Mouse (Mus musculus) adrenal gland, postnatal 4 days (tissue): ENCODE data around the gene Frmd4a. TPM values are rescaled to one million over a fixed set of nuclear protein-coding genes. Genes with fewer than 3 reads are reported as not detected.
"Not testable (repeated sequence)": the region's sequence is repeated elsewhere in the genome, so short reads cannot be mapped to it uniquely, and the experiment has no call there.

Experiments
- DNase-seq, 2 experiments: peaks; one replicate each; pipeline ENCODE4 v3.0.0; 2021 to 2022; ENCODE audit warnings: low spot score in 2 of 2, mixed read lengths in 2 of 2
- total RNA-seq, 2 experiments: library from RNA; stranded (reverse); gene quantifications; 2 replicates each; pipeline ENCODE4 v1.2.3; 2021

Frmd4a gene
- total RNA-seq, 2 experiments from 2014 or later, result 34.0 to 41.3 TPM

DNA sequence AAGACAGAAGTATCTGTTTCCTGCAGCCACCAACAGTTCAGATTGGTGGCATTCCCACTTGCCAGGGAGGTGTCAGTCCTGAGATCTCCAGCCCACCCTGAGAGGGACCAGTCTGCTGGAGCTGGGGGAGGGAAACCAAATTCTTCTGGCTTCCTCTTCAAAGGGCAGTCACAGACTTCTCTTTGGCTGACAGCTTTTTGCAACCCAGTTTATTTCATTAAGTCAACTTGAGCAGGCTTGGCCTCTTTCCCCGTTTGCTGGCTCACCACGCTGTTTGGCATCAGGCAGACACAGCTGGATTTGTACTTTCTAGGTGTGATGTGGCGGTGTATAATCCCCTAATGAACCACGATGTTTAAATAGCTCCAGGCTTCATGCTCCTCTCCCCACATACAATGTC, 316.7 kb downstream of the Frmd4a start:
- no peak for DNase-seq

DNA sequence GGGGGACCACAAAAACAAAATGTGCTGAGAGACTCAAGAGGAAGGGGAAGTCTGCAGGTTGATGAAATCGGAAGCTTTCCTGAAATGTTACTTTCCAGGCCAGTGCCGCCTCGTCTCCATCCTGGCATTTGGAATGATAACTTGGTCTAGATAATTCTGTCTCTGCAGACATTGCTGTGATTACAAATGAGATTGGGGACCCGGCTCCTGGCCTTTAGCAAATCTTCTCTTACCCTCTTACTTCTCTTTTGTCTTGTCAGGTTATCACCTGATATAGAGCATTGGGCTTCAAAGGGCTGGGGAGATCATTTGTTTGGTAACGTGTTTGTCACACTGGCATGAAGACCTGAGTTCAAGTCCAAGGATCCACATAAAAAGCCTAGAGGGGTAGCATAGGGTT, 317.4 kb downstream of the Frmd4a start:
- no peak for DNase-seq

DNA sequence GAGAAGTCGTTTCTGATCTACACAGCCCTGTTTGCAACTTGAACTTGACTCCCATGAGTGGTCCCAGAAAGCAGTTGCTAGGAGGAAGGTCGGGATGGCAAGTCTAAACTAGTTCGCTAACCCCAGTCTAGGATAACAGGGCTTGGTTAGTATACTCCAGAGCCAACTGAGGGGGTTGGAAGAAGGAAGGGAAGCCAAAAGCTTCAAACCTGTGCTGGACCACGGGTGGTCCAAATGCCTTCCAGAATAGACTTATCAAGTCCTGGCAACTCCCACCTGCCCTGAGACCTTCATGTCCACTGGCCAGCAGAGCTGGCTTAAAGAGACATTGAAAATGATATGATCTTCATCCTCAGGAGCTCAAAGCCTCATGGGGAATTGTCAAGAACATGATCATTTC, 318.4 kb downstream of the Frmd4a start:
- no peak for DNase-seq

DNA sequence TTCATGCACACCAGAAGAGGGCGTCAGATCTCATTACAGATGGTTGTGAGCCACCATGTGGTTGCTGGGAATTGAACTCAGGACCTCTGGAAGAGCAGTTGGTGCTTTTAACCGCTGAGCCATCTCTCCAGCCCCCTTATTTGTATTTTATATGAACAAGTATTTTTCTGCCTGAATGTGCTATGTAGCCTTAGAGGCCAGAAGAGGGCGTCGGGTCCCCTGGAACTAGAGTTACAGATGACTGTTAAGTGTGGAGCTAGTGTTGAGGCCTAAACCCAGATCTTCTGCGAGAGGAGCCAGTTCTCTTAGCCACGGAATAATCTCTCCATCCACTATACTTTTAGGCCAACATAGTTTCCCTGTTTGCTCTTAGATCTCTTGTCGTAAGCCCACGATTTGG, 320.8 kb downstream of the Frmd4a start:
- DNase-seq, result not testable (repeated sequence)

DNA sequence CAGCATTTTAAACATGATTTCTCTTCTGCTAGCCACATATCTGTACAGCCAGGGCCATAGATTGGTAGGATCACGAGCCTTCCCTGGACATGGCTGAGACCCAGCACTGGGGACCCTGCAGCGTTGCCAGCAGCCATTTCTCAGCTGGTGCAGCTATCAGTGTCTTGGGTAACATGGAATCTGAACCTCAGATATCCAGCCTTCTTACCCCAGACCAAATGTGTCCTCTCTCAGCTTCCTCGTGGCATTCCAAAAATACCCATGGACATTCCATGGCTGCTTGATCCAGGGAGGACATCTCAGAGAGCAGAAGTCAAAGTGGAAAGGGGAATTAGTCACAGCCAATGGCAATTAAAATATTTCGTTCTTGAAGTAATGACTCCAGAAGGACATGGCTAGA, 321.6 kb downstream of the Frmd4a start:
- no peak for DNase-seq

DNA sequence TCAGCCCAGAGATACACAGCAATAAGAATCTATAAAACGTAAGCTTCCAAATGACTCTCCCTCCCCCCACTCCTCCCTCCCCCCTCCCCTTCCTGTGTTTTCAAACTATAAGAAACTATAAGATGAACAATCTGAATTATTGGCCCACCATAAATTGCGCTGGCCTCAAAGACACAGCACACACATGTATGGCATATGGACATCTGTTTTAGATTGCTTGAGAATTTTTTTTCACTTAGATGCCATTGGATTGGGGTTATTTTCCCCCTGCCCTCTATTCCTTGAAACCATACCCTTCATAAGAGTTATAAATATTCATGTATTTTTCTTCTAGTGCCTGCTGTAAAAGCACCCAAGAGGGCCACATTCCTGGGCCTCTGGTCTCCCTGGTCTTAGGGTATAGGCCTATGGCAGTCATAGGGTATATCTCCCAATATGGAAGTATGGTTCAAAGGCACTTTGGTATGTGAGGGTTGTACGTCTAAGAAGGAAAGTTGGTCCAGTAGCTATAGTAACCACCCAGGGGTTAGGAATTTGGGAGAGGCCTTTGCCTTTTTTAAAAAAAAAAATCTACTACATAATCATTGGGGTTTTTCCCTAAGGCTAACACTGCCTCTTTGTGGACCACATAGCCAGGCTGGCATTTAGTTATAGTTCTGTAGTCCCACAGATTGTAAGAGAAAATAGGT, 322.2 kb downstream of the Frmd4a start:
- DNase-seq, result no peak

DNA sequence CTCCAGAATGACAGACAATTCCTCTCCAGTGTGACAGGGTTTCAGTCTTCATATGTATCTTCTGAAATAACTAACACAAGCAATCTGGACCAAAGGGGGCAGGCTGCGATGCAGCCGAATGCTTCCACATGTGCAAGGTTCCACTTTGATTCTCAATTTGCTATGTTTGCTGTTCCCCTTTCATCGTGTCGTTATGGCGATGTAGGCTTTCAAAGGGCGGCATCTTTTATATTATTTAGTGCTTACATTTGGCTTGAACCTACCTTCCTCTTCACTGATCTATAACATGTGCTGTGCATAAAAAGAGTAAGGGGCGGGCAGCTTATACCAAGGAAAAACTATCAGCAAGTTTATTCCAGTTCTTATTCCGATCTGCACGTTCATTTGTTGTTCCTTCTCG, 322.9 kb downstream of the Frmd4a start:
- no peak for DNase-seq

DNA sequence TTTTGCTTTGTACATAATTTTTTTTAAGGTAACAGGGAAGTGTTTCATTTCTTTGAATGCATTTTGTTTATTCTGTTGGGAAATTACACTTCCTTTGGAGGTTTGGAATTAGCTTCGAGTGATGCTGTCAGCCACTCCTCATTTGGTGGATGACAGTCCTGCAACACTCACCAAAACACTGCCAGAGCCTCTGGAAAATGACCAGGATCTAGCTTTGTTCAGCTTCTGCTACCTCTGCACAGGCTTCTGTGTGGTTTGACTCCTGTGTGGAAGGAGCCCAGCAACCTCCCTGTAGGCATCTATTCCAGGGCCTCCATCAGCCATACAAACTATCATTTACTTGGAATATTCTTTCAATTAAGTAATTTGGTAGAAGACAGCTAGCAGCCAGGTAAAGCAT, 323.6 kb downstream of the Frmd4a start:
- DNase-seq, result no peak

DNA sequence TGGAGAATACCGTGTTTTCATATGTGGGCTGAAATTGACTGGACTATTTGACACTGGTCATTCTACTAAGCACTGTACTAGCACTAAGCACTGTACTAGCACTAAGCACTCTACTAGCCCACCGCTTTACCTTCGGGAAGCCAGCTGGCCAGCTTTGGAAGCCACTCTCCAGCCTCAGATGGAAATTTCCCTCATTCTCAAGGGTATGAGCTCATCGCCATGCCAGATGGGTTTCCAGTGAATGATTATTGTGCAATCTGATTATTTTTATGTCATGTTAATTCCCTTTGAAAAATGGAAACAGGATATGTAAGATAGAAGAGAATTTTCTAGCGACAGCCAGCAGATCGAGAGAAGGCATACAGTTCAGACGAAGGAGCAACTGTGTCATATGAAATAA, 324.5 kb downstream of the Frmd4a start:
- DNase-seq, result no peak

DNA sequence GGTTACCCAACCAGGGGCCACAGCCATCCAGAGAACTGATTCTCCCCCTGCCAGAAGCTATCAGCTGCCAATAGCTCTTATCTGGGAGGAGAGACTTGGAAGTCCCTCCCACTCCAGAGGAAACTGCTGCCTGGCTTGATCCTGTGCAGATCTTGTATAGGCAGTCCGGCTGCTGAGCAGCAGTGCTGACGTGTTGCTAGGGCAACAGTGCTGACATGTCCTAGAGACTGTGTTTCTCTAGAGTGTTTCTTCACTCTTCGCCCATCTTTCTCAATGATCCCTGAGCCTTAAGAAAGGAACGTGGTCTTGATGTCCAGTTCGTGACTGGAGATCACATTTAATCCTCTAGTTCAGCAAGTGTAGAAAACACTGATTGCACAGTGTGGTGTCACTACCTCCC, 326.9 kb downstream of the Frmd4a start:
- DNase-seq, result no peak

DNA sequence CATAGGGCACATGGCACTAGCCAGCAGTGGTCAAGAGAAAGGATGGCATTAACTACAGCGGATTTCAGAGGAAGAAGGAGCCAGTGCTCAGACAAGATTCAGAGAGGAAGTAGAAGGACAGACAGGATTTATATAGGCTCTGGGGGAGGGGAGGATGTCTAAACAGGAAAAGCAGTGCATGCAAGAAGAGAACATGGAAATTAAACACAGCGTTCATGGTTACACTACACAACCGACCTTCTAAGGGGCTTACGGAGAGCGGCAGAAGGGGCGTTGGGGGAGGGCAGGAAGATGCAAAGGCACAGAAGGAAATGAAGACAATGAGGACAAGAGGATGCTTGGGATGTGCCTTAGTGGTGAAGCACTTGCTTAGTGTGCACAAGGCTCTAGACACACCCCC, 328.7 kb downstream of the Frmd4a start:
- DNase-seq, result no peak

DNA sequence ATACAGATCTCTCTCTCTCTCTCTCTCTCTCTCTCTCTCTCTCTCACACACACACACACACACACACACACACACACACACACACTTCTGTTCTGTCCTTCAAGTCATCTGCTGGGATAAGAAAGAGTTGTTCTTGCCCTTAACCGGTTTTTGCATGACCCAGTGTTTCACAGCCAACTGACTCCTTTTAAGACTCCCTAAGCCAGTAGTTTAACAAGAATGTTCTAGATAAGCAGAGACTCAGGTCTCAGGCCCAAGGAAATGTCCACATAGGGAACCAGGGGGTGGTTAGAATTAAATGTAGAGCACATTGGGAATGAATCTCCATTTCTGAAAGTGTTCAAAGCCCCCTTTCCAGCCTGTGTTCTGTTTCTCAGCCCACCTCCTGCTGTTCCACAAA, 329.4 kb downstream of the Frmd4a start:
- no peak for DNase-seq

DNA sequence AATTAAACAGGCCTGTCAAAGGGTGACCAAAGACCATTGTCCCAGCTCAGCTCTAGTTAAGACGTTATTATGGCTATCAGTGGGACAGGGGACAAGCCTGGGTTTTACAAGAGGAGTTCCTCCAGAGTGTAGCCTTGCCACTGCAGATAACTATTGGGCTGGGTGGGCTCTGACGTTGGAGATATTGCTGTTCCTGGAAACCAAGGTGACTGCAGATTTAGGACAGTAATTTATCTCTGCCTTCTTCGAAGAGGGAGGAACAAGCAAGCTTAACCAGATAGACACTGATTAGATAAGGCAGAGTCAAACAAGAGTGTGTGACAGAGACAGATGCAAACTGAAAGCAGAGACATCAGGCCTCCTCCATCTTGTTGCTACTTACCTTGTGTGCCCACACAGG, 330.3 kb downstream of the Frmd4a start:
- no peak for DNase-seq

DNA sequence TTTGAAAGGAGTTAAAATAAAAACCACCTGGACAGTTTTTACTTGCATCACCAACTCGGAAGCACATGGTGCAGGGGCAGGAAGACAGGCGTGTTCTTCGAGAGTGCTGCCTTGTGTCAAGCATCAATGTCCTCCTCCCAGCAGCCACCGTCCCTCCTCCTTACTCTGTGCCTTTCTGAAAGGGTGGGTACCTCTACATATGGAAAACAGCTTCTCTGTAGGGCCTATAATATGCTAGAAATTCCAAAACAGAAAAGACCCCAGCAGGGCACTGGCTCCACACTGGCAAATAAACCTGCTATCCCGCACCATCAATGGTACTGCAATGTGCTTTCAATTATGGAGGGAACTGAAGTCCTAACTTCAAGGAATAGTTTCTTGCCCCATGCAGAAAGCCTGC, 331.0 kb downstream of the Frmd4a start:
- DNase-seq, result no peak

DNA sequence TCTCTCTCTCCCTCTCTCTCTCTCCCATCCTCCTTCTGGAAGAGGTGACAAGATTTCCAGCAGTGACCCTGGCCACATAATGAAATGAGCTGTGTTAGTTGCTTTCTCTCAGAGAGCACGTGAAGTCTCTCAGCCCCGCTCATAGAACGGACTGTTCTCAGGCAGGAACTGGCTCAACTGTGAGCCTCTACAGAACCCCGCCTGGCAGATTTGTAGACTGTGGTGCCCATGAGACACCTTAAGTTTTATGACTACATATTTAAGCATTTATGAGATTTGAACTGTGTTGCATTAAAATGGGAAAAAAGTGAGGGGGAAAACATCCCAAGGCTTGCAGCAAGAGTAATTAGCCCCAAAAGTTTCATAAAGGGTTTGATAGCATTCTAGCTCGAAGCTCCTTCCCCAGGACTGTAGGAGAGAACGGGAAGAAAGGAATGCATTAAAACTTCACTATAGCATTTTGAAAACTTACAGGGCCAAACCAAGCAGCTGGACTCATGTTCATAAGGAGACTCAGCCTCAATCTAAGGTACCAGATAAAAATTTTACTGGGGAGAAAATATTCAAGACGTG, 339.4 kb downstream of the Frmd4a start:
- no peak for DNase-seq

DNA sequence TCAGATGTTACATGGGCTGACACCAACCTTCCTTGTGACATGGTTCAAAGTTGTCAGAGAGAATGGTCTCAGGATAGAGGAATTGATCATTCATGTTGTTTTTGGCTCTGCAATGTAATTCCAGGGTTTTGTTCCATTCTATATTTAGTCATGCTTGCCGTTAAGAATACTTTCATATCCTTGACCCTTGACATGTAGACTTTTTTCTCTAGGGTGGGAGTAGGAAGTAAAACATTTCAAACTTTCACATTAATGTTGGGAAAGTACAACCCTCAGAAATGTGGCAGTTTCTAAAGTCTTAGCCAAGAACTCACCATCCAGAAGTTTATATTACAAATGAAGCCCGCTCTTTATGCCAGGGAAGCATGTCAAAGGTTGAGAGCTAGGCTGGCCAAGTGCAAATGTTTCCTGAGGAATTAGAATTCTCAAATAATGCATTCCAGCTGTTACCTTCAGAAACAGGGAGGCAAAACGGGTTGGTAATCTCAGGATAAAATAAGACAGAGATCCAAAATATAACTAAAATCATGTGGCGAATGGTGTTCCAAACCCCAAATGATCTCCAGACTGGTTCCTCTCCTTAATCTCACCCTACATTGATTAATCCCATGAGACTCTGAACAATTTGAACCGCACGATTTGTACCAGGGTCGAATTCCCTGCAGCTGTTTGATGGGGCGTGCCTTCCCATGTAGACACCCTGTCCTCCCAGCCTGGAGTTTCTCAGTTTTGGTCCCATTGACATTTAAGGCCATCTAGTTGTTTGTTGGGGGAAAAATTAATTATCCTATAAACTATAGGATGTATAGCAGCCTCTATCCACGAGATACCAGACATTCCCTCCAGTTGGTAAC, 344.7 kb downstream of the Frmd4a start:
- no peak for DNase-seq

DNA sequence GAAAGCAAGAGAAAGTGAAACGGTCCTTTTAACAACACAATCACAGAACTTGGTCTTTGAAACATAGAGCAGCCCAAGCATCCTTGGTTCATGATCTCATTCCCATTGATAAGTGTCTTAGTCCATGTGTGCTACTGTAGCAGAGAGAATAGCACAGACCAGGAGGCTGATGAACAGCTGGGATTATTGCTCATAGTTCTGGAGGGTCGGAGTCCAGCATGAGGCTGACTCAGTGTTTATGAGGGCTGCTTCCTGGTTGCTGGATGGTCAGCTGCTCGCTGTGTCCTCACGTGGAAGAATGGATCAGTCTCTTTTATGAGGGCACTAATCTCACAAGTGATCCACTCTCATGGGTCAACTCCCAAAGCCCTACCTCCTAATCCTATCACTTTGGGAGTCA, 347.4 kb downstream of the Frmd4a start:
- no peak for DNase-seq

DNA sequence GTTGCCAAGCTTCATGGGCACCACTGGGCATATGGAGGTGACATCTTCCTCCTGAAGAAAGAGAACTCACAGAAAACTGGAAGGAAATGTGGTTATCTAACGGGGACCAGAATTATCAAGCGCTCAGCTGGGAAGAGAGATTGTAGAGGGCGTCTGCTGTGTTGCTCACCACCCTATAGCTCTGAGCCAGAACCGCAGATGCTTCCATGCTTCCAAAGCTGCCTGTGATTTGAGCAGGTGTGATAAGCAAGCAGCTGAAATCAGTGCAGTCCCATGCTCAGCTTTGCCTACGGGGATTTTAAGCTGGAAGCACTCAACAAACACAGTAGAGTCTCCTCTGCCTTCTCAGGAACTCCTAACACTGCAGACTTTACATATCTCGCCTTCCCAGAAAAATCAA, 351.0 kb downstream of the Frmd4a start:
- no peak for DNase-seq

DNA sequence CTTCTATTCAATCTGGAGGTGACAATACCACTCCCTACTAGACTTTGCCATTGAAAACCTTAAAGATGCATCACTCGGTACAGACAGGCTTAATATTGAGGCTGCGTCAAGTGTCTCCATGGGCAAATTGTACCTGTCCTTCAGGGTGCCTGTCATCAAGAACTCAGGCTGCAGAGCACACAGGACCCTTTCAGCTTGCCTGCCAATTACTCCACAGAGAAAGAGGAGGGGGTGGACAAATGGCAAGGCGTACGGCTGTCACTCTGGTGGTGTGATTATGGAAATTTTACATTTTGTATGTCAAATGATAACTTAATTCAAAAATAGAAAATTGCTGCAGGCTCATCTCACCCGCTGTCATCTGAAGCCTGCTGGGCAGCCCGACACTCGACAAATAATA, 353.0 kb downstream of the Frmd4a start:
- no peak for DNase-seq

DNA sequence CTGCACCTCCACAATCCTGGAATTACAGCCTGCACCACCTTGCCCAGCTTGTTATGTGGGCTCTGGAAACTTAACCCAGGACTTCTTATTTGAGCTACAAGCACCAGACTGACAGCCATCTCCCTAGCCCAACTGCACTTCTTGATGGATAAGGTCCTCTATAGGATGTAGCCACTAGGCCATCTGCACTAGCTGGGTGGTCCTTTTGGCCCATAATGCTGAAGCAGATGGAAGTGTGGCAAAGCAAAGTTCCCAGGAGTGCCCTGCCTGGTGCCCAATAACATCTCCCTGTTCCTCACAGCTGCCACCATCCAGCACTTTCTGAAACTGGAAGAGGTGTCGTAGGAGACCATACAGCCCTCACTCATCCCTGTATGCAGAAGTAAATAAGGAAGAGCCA, 353.8 kb downstream of the Frmd4a start:
- DNase-seq, result no peak

DNA sequence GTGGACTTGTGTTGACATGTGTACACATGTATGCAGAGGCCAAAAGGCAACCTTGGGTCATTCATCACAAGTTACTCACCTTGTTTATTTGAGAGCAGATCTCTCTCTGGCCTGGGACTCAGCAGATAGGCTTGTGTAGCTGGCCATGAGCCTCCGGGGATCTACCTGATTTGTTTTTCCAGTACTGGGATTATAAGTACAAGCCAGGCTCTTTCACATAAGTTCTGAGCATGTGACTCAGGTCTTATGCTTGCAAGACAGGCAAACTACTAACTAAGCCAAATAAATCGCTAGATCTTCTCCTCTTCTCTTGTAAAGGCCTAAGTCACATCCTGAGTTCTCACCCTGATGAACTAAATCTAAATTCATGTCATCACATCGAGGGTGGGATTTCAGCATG, 361.3 kb downstream of the Frmd4a start:
- no peak for DNase-seq

DNA sequence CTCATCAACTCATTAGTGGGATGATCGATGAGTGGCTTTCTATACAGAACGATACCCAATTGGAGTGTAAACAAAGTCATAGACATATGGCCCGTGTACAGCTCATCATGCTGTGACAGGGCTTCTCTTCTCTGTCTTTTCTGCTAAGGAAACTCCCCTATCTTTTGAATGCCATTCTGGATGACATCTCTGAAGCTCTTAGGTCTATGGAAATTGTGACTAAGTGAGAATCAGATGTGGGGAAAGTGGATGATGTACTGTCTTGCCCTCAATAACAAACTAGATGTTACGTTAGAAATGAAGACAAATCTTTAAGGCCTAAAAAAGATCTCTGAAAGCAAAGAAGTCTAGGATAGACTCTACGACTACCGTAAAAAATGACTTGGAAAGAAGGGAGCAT, 362.9 kb downstream of the Frmd4a start:
- no peak for DNase-seq

DNA sequence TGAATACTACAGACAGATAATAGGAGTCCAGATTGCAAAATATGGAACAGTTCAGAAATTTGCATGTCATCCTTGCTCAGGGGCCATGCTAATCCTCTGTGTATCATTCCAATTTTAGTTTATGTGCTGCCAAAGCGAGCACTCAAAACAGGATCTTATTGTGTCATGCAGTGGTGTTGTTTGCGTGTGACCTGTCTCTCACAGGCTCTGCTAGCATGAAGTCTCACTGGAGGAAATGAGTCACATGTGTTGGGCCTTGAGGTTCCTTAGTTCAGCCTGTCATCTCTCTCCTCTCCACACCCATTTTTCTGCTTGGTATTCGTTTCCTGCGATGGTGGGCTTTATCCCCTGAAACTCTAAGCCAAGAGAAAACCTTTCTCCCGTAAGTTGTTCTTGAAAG, 363.4 kb downstream of the Frmd4a start:
- DNase-seq, result no peak
